Mouse (Mus musculus) lung, adult 2 months (tissue): ENCODE results near the gene Ccdc6.

Experiments
- CTCF ChIP-seq: fragments of 200-500 bp; IDR thresholded peaks from 2 replicates; pipeline ENCODE4 v1.5.1; 2011; ENCODE audit warnings: mild to moderate bottlenecking, low read length, control low read depth; ENCODE audit not compliant: insufficient read depth
- POLR2A ChIP-seq: fragments of 200-500 bp; IDR thresholded peaks from 2 replicates; pipeline ENCODE4 v1.6.1; 2011; ENCODE audit warnings: low read depth, mild to moderate bottlenecking, control low read depth, low read length, borderline replicate concordance; ENCODE audit errors: extremely low read depth

DNA sequence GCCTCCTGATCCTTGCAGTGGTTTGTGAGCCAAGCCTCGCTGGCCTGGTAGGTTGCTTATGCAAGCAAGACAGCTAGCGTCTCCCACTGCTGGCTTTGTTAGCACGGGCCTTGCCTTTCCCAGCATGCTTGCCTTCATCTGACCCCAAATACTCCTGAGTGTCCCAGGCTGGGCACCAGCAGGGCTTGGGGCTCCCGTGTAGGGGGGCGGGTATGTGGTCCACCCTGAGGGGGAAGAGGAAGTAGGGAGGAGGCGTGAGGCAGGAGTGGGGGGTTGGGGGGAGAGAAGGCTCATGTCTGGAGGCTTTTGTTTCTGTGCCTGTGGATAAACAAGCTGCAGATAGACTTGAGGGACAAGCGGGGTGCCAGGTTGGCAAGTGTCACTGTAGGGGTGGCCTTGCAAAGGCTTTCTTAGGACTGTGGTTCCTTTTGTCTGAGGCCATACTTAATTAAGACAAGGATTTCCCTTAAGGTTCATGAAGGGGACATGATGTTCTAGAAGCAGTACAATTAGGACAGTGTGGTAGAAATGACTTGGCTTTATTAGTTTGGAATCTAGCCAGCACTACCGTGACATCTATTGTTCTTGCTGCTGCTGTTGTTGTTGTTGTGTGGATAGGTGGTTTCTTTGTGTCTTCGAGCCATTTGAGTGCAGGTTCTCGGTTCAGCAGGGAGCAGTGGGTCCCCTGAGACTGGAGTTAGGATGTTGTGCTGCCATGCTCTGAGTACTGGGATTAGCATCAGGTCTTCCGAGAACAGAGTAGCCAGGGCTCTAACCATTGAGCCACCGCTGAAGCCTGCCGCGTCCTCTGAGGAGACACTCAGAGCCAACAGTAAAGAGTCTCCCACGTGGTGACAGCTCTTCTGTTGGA is 86.5 kb downstream of the Ccdc6 start:
- TF ChIP-seq POLR2A = no peak
- TF ChIP-seq CTCF = no peak
